Mouse (Mus musculus): ENCODE data around the gene Cga. TPM values are rescaled to one million over a fixed set of nuclear protein-coding genes. Genes with fewer than 3 reads are reported as not detected.

Gene Cga
- polyA plus RNA-seq, 1 experiment from 2014 or later = 0.31 TPM

- WGBS = 87% methylated on average over 10 of the region's 10 CpGs
- H3K4me3 ChIP-seq (replicated peaks) = peak overlapping the region; percentile 86
- no peaks in the 10 kb centered on the region for H3K9me3 ChIP-seq (replicated peaks)
- peaks cover 7% of the 10 kb centered on the region; the same call in 1 of the 2 replicates for H3K36me3 ChIP-seq
- ATAC-seq (ENCODE audit: low FRiP score) = no peak
- peaks cover 29% of the 10 kb centered on the region for H3K4me1 ChIP-seq
- H3K27ac ChIP-seq (replicated peaks) = no peak overlapping the region
- no peaks in the 10 kb centered on the region for H3K27me3 ChIP-seq (replicated peaks)
- H3K4me2 ChIP-seq = peak overlapping the region; percentile 71
- 0 out of 2 replicates have a peak overlapping the region, but pooled peaks have one; percentile 96 for H3K9ac ChIP-seq (replicated peaks)
Measured at GRCm38 (mm10) chr4:34880921-34881650, 12.5 kb upstream of the Cga start.

GRCm38 (mm10) chr4:34881851-34882250 lies 11.7 kb upstream of the Cga start:
- peak overlapping the region; percentile 86 for H3K4me3 ChIP-seq (replicated peaks)
- no peaks in the 10 kb centered on the region for H3K27me3 ChIP-seq (replicated peaks)
- H3K9me3 ChIP-seq (replicated peaks) = no peaks in the 10 kb centered on the region
- H3K4me1 ChIP-seq = peaks cover 33% of the 10 kb centered on the region
- WGBS = 9% methylated on average over 4 of the region's 4 CpGs
- ATAC-seq (ENCODE audit: low FRiP score) = no peak
- peak overlapping the region; percentile 96 for H3K9ac ChIP-seq (replicated peaks)
- H3K4me2 ChIP-seq = peak overlapping the region; percentile 71
- peak overlapping the region; percentile 99 for H3K27ac ChIP-seq (replicated peaks)
- peaks cover 2% of the 10 kb centered on the region; the same call in 1 of the 2 replicates for H3K36me3 ChIP-seq

- peak overlapping the region; percentile 99 for H3K27ac ChIP-seq (replicated peaks)
- ATAC-seq (ENCODE audit: low FRiP score) = peak; percentile 67
- H3K36me3 ChIP-seq = no peaks in the 10 kb centered on the region
- H3K27me3 ChIP-seq (replicated peaks) = no peaks in the 10 kb centered on the region
- no peaks in the 10 kb centered on the region for H3K9me3 ChIP-seq (replicated peaks)
- peak overlapping the region; percentile 96 for H3K9ac ChIP-seq (replicated peaks)
- H3K4me1 ChIP-seq = peaks cover 34% of the 10 kb centered on the region
- peak overlapping the region; percentile 86 for H3K4me3 ChIP-seq (replicated peaks)
- peak overlapping the region; percentile 71 for H3K4me2 ChIP-seq
- under 1% methylated on average over 40 of the region's 58 CpGs for WGBS
Measured at GRCm38 (mm10) chr4:34882291-34882769, 11.2 kb upstream of the Cga start.

GRCm38 (mm10) chr4:34882818-34883217 lies 10.8 kb upstream of the Cga start, which contains the start of gene Zfp292:
Gene Zfp292, minus strand, starts transcription at chr4:34882960.
- WGBS = under 1% methylated on average over 44 of the region's 44 CpGs
- H3K4me1 ChIP-seq = peaks cover 39% of the 10 kb centered on the region
- peak within 1 kb of the TSS; percentile 71 for H3K4me2 ChIP-seq

GRCm38 (mm10) chr4:34883366-34884029 lies 10.1 kb upstream of the Cga start:
- Histone ChIP-seq H3K4me3 (replicated peaks) (peak overlapping the region; percentile 86), H3K9ac (replicated peaks) (peak overlapping the region; percentile 96), H3K27ac (replicated peaks) (peak overlapping the region; percentile 99), H3K4me2 (peak overlapping the region; percentile 71), H3K4me1 (peaks cover 40% of the 10 kb centered on the region), H3K36me3 (no peaks in the 10 kb centered on the region), H3K9me3 (replicated peaks) (no peaks in the 10 kb centered on the region), H3K27me3 (replicated peaks) (no peaks in the 10 kb centered on the region)
- 24% methylated on average over 16 of the region's 16 CpGs for WGBS
- ATAC-seq (ENCODE audit: low FRiP score) = peak; percentile 1; the same call in 1 of the 2 replicates

More at GRCm38 (mm10) chr4:34882818-34883217, 10.8 kb upstream of the Cga start, which contains the start of gene Zfp292:
- peak; percentile 94 for ATAC-seq (ENCODE audit: low FRiP score)
- H3K4me3 ChIP-seq (replicated peaks) = peak within 1 kb of the TSS; percentile 86
- peak within 1 kb of the TSS; percentile 99 for H3K27ac ChIP-seq (replicated peaks)
- no peaks in the 10 kb centered on the region for H3K27me3 ChIP-seq (replicated peaks)
- H3K9ac ChIP-seq (replicated peaks) = peak within 1 kb of the TSS; percentile 96
- H3K36me3 ChIP-seq = no peaks in the 10 kb centered on the region
- H3K9me3 ChIP-seq (replicated peaks) = no peaks in the 10 kb centered on the region

- no peaks in the 10 kb centered on the region for H3K27me3 ChIP-seq (replicated peaks)
- H3K4me3 ChIP-seq (replicated peaks) = peak overlapping the region; percentile 82
- peaks cover 32% of the 10 kb centered on the region for H3K4me1 ChIP-seq
- peak overlapping the region; percentile 87 for H3K4me2 ChIP-seq
- peak overlapping the region; percentile 96 for H3K27ac ChIP-seq (replicated peaks)
- H3K9me3 ChIP-seq (replicated peaks) = no peaks in the 10 kb centered on the region
- WGBS = 50% methylated on average over 9 of the region's 9 CpGs
- no peak for ATAC-seq (ENCODE audit: low FRiP score)
- no peak overlapping the region for H3K9ac ChIP-seq (replicated peaks)
- H3K36me3 ChIP-seq = no peaks in the 10 kb centered on the region
Measured at GRCm38 (mm10) chr4:34885631-34886351, 7.8 kb upstream of the Cga start.

- H3K4me3 ChIP-seq (replicated peaks) = peak overlapping the region; percentile 82
- peak overlapping the region; percentile 96 for H3K27ac ChIP-seq (replicated peaks)
- no peaks in the 10 kb centered on the region for H3K36me3 ChIP-seq
- peak; percentile 70 for ATAC-seq (ENCODE audit: low FRiP score)
- H3K4me2 ChIP-seq = peak overlapping the region; percentile 87
- WGBS = under 1% methylated on average over 47 of the region's 48 CpGs
- no peaks in the 10 kb centered on the region for H3K9me3 ChIP-seq (replicated peaks)
- H3K27me3 ChIP-seq (replicated peaks) = no peaks in the 10 kb centered on the region
- peaks cover 24% of the 10 kb centered on the region for H3K4me1 ChIP-seq
- peak overlapping the region; percentile 86 for H3K9ac ChIP-seq (replicated peaks)
Measured at GRCm38 (mm10) chr4:34886490-34887111, 7.0 kb upstream of the Cga start.

GRCm38 (mm10) chr4:34887295-34887694 lies 6.3 kb upstream of the Cga start:
- no peak for ATAC-seq (ENCODE audit: low FRiP score)
- peak overlapping the region; percentile 86 for H3K9ac ChIP-seq (replicated peaks)
- peak overlapping the region; percentile 82 for H3K4me3 ChIP-seq (replicated peaks)
- no peaks in the 10 kb centered on the region for H3K9me3 ChIP-seq (replicated peaks)
- peaks cover 22% of the 10 kb centered on the region for H3K4me1 ChIP-seq
- no peaks in the 10 kb centered on the region for H3K27me3 ChIP-seq (replicated peaks)
- no peaks in the 10 kb centered on the region for H3K36me3 ChIP-seq
- peak overlapping the region; percentile 87 for H3K4me2 ChIP-seq
- WGBS = 6% methylated on average over 7 of the region's 7 CpGs
- H3K27ac ChIP-seq (replicated peaks) = peak overlapping the region; percentile 96

- 13% methylated on average over 15 of the region's 15 CpGs for WGBS
- no peaks in the 10 kb centered on the region for H3K36me3 ChIP-seq
- no peak overlapping the region for H3K27ac ChIP-seq (replicated peaks)
- no peak overlapping the region for H3K9ac ChIP-seq (replicated peaks)
- no peaks in the 10 kb centered on the region for H3K27me3 ChIP-seq (replicated peaks)
- no peaks in the 10 kb centered on the region for H3K9me3 ChIP-seq (replicated peaks)
- peaks cover 14% of the 10 kb centered on the region for H3K4me1 ChIP-seq
- no peak overlapping the region for H3K4me3 ChIP-seq (replicated peaks)
- no peak for ATAC-seq (ENCODE audit: low FRiP score)
- H3K4me2 ChIP-seq = no peak overlapping the region
Measured at GRCm38 (mm10) chr4:34889101-34889811, 4.3 kb upstream of the Cga start.

- Histone ChIP-seq H3K36me3 (no peaks in the 10 kb centered on the region), H3K27me3 (replicated peaks) (no peaks in the 10 kb centered on the region), H3K4me1 (peaks cover 14% of the 10 kb centered on the region), H3K27ac (replicated peaks) (no peak overlapping the region), H3K4me2 (no peak overlapping the region), H3K4me3 (replicated peaks) (no peak overlapping the region), H3K9ac (replicated peaks) (no peak overlapping the region), H3K9me3 (replicated peaks) (no peaks in the 10 kb centered on the region)
- 33% methylated on average over 2 of the region's 2 CpGs for WGBS
- ATAC-seq (ENCODE audit: low FRiP score) = no peak
Measured at GRCm38 (mm10) chr4:34889812-34890185, 3.8 kb upstream of the Cga start.
